Mouse (Mus musculus) ZHBTc4 (cell line): ENCODE measurements at regions not wholly inside any gene's neighbourhood (a gene's known extent, or its start where the extent isn't known, plus 50 kb on each side); places are given as distances from the start of the nearest gene placed in this dataset.

Experiments
- DNase-seq: peaks from one replicate; pipeline ENCODE4 v3.0.0-alpha.2; 2011; ENCODE audit warnings: low read depth, low spot score

DNA sequence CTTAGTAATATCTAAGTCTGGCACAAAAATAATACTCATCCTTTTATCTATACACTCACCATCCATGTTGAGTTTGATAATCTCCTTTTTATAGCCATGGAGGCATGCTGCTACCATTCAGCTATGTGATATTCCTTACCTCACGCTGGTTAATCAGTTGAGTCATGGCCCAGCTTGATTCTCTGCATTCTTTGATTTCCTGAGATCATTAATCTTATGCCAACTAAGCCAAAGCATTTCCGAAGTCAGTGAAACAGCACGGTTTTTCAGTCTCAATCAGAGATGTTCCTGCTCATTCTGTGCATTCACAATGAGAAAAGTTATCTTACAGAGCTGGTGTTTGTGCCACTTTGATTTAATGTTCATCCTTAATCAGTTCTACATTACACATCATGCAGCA, 380.7 kb upstream of the Dsel start:
- DNase-seq: no peak

DNA sequence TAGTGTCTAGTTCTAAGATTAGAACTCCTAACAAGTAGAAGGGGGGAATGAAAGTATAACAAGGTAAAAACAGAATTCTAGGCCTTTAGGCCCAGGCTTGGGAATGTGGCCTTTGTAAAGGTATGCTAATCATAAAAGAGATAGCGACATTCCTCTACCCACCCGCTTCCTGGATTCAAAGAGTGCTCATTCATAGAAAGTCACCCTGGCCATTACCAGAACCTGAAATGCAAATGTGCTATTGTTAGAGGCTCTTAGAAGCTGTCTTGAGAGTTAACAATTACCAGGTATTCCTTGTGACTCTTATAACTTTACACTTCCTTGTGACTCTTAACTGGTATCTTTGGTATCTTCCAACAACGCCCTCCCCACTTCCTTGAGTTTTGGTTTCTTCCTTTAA, 360.8 kb upstream of the Dsel start:
- DNase-seq: peak; percentile 75

DNA sequence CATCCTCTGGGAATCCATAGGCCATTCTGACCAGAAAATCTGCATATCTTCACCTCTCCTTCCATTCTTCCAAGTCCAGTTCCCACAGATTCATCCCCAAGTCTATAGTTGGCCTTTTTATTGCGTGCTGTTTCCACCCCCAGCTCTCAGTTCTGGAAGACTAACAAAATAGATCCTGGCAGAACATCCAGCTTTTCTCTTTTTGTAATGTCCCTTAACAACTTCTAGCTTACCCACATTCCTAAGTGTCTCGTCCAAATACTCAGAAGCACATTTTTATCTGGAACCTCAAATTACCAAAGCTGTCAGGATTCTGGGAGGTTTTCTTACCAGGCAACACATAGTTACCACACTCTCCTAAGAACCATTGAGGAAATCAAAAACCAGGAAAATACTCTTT, 327.9 kb upstream of the Dsel start:
- DNase-seq: no peak

DNA sequence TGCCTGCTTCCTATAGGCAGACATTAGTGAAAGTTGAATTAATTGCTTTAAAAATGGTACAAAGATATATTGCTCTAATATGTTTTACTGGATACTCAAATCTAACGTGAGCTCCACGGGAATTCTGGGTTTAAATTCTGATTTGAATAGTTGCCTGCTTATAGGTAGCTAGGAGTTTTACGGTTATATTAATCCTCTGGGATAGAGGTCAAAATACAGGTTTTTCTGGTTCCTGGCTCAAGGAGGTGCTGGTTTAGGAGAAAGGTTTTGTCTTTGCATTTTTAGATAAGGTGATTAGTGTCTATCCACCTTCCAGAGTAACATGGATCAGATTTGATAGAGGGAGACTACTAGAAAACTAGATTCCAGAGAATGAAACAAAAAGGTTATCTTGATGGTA, 315.7 kb upstream of the Dsel start:
- DNase-seq: no peak
